Mouse (Mus musculus) splenic B cell, adult 2 months (primary cell): ENCODE results near the gene Ybx3.
A peak's percentile ranks its signal among the peaks of the same experiment; 100 is the strongest.

ENCODE experiments used
- DNase-seq: peaks from one replicate; pipeline ENCODE4 v3.0.0-alpha.2; 2011; ENCODE audit warnings: low read depth, low spot score
- H3K27me3 ChIP-seq: 2 replicates; pipeline ENCODE4 v1.6.1; 2012; ENCODE audit warnings: mild to moderate bottlenecking, low read length, moderate library complexity, mixed read lengths; ENCODE audit not compliant: control insufficient read depth, poor library complexity, insufficient read depth, severe bottlenecking
- H3K36me3 ChIP-seq: 2 replicates; pipeline ENCODE4 v1.6.1; 2012; ENCODE audit warnings: mild to moderate bottlenecking, low read length, moderate library complexity, mixed read lengths; ENCODE audit not compliant: control insufficient read depth, poor library complexity, insufficient read depth, severe bottlenecking

The Ybx3 gene

GRCm38 (mm10) chr6:131370767-131371166, 17.5 kb downstream of the Ybx3 start:
- DNase-seq = no peak
- H3K27me3 ChIP-seq = no peaks in the 10 kb centered on the region
- H3K36me3 ChIP-seq = peaks cover 4% of the 10 kb centered on the region; the same call in 1 of the 2 replicates

- no peak for DNase-seq
- Histone ChIP-seq H3K36me3 (peaks cover 4% of the 10 kb centered on the region; the same call in 1 of the 2 replicates), H3K27me3 (no peaks in the 10 kb centered on the region)
These were observed 18.2 kb downstream of the Ybx3 start for GRCm38 (mm10) chr6:131369866-131370616.

- Histone ChIP-seq H3K36me3 (peaks cover 5% of the 10 kb centered on the region; the same call in 1 of the 2 replicates), H3K27me3 (no peaks in the 10 kb centered on the region)
- peak; percentile 54 for DNase-seq
These were observed 21.2 kb downstream of the Ybx3 start for GRCm38 (mm10) chr6:131367101-131367500.

- DNase-seq = no peak
- no peaks in the 10 kb centered on the region for H3K27me3 ChIP-seq
- H3K36me3 ChIP-seq = peaks cover 5% of the 10 kb centered on the region; the same call in 1 of the 2 replicates
These were observed 23.9 kb downstream of the Ybx3 start for GRCm38 (mm10) chr6:131364353-131364752.

GRCm38 (mm10) chr6:131362987-131363765, 25.1 kb downstream of the Ybx3 start:
- Histone ChIP-seq H3K27me3 (no peaks in the 10 kb centered on the region), H3K36me3 (peaks cover 3% of the 10 kb centered on the region; the same call in 1 of the 2 replicates)
- DNase-seq = no peak

GRCm38 (mm10) chr6:131360693-131361092, 27.6 kb downstream of the Ybx3 start:
- no peaks in the 10 kb centered on the region for H3K27me3 ChIP-seq
- H3K36me3 ChIP-seq = 0 out of 2 replicates have a peak, but pooled peaks cover 1% of the 10 kb centered on the region
- DNase-seq = peak; percentile 38

GRCm38 (mm10) chr6:131359543-131359942, 28.7 kb downstream of the Ybx3 start:
- no peaks in the 10 kb centered on the region for H3K27me3 ChIP-seq
- DNase-seq = no peak
- no peaks in the 10 kb centered on the region for H3K36me3 ChIP-seq

GRCm38 (mm10) chr6:131354913-131355312, 33.4 kb downstream of the Ybx3 start:
- Histone ChIP-seq H3K36me3 (no peaks in the 10 kb centered on the region), H3K27me3 (no peaks in the 10 kb centered on the region)
- no peak for DNase-seq

- peak; percentile 78 for DNase-seq
- Histone ChIP-seq H3K36me3 (no peaks in the 10 kb centered on the region), H3K27me3 (no peaks in the 10 kb centered on the region)
These were observed 34.8 kb downstream of the Ybx3 start, which contains the start of gene Styk1 for GRCm38 (mm10) chr6:131353352-131353919. TSS of gene Styk1 (minus strand) at chr6:131353597.

- Histone ChIP-seq H3K27me3 (no peaks in the 10 kb centered on the region), H3K36me3 (no peaks in the 10 kb centered on the region)
- DNase-seq = no peak
These were observed 41.2 kb downstream of the Ybx3 start for GRCm38 (mm10) chr6:131347026-131347425.

- no peak for DNase-seq
- Histone ChIP-seq H3K27me3 (no peaks in the 10 kb centered on the region), H3K36me3 (no peaks in the 10 kb centered on the region)
These were observed 43.9 kb downstream of the Ybx3 start for GRCm38 (mm10) chr6:131344346-131344745.

- no peaks in the 10 kb centered on the region for H3K27me3 ChIP-seq
- DNase-seq = no peak
- H3K36me3 ChIP-seq = no peaks in the 10 kb centered on the region
These were observed 48.2 kb downstream of the Ybx3 start for GRCm38 (mm10) chr6:131340082-131340481.

- no peak for DNase-seq
- H3K36me3 ChIP-seq = no peaks in the 10 kb centered on the region
- no peaks in the 10 kb centered on the region for H3K27me3 ChIP-seq
These were observed 49.0 kb downstream of the Ybx3 start for GRCm38 (mm10) chr6:131339309-131339708.

GRCm38 (mm10) chr6:131338787-131339186, 49.5 kb downstream of the Ybx3 start:
- Histone ChIP-seq H3K36me3 (no peaks in the 10 kb centered on the region), H3K27me3 (no peaks in the 10 kb centered on the region)
- DNase-seq = no peak

GRCm38 (mm10) chr6:131327076-131327475, 61.2 kb downstream of the Ybx3 start:
- Histone ChIP-seq H3K27me3 (no peaks in the 10 kb centered on the region), H3K36me3 (no peaks in the 10 kb centered on the region)

More at GRCm38 (mm10) chr6:131327076-131327475, 61.2 kb downstream of the Ybx3 start:
- no peak for DNase-seq
